Mouse (Mus musculus): ENCODE data around the gene Adh7. TPM values are rescaled to one million over a fixed set of nuclear protein-coding genes. Genes with fewer than 3 reads are reported as not detected.

Adh7 gene
- polyA plus RNA-seq, 1 experiment from 2014 or later = 0.20 TPM

GRCm38 (mm10) chr3:138198722-138199068 lies 18.9 kb upstream of the Adh7 start:
- Histone ChIP-seq H3K27ac (0 out of 2 replicates have a peak overlapping the region, but pooled peaks have one; percentile 58), H3K9me3 (replicated peaks) (no peaks in the 10 kb centered on the region), H3K27me3 (ENCODE audit: low read depth, poor library complexity, severe bottlenecking) (peaks cover 7% of the 10 kb centered on the region; the same call in 1 of the 2 replicates), H3K4me3 (no peak overlapping the region; the same call in 1 of the 2 replicates), H3K4me1 (0 out of 2 replicates have a peak, but pooled peaks cover 3% of the 10 kb centered on the region), H3K36me3 (no peaks in the 10 kb centered on the region)
- 88% methylated on average over 7 of the region's 7 CpGs for WGBS
- no peak for DNase-seq (ENCODE audit: low spot score)

DNA sequence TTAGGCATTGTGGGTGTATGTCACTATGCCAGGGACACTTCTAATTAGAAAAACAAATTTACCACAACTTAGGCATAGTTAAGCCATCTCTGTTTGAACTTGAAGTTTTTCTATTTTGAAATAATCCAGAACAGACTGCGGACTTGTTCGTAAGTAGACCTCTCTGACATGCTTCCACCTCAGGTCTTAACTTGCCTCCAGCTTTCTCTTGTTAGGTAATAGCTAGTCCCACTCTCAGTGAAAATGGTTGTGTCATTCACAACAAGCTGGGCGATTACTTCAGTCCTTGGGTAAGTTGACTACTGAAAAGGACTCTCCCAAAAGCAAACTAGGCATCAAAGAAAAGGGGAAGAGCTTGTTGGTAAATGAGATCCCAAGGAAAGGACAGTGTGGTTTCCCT lies 8.7 kb upstream of the Adh7 start:
- no peak for DNase-seq (ENCODE audit: low spot score)

GRCm38 (mm10) chr3:138210432-138211075 lies 7.0 kb upstream of the Adh7 start:
- H3K27me3 ChIP-seq (ENCODE audit: low read depth, poor library complexity, severe bottlenecking) = no peaks in the 10 kb centered on the region
- no peaks in the 10 kb centered on the region for H3K36me3 ChIP-seq
- 94% methylated on average over 5 of the region's 5 CpGs for WGBS
- H3K4me3 ChIP-seq = no peak overlapping the region
- DNase-seq (ENCODE audit: low spot score) = no peak
- no peaks in the 10 kb centered on the region for H3K9me3 ChIP-seq (replicated peaks)
- H3K4me1 ChIP-seq = peaks cover 4% of the 10 kb centered on the region
- H3K27ac ChIP-seq = no peak overlapping the region

More for the DNA sequence above, 8.7 kb upstream of the Adh7 start:
- no peaks in the 10 kb centered on the region for H3K4me1 ChIP-seq
- 87% methylated on average over 3 of the region's 3 CpGs for WGBS
- H3K27ac ChIP-seq = no peak overlapping the region
- H3K9me3 ChIP-seq (replicated peaks) = no peaks in the 10 kb centered on the region
- H3K4me3 ChIP-seq = no peak overlapping the region
- H3K36me3 ChIP-seq = no peaks in the 10 kb centered on the region
- H3K27me3 ChIP-seq (ENCODE audit: low read depth, poor library complexity, severe bottlenecking) = no peaks in the 10 kb centered on the region

GRCm38 (mm10) chr3:138212431-138212951 lies 5.1 kb upstream of the Adh7 start:
- peaks cover 6% of the 10 kb centered on the region for H3K4me1 ChIP-seq
- no peak overlapping the region for H3K4me3 ChIP-seq
- 94% methylated on average over 4 of the region's 4 CpGs for WGBS
- H3K9me3 ChIP-seq (replicated peaks) = no peaks in the 10 kb centered on the region
- no peak overlapping the region for H3K27ac ChIP-seq
- no peak for DNase-seq (ENCODE audit: low spot score)
- H3K27me3 ChIP-seq (ENCODE audit: low read depth, poor library complexity, severe bottlenecking) = no peaks in the 10 kb centered on the region
- no peaks in the 10 kb centered on the region for H3K36me3 ChIP-seq

DNA sequence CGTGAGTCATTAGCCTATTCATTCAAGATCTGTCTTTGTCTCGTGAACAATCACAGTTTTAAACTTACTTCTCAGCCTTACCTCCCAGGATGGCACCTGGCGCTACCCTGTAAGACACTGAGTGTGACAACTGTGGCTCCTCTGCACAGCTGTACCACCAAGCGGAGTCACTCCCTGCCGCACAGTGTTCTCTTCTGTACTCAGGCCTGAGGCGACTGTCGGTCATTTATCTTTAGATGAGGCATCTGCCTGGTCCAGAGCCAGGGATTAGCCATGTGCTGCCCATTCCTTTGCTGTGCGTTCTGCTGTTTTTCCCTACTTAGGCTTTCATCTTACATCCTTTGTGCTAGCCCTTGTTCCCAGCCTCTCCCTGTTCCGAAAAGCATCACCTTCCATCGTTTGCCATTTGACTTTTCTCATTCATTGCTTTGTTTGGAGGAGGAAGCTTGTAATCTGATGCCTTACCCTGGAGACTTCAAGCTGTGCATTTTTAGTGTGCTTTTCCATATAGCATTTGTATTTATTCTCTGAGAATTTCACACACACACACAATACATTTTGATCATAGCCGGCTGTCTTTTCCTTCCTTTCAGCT lies 2.1 kb upstream of the Adh7 start:
- DNase-seq (ENCODE audit: low spot score) = no peak
- Histone ChIP-seq H3K9me3 (replicated peaks) (no peaks in the 10 kb centered on the region), H3K36me3 (no peaks in the 10 kb centered on the region), H3K27me3 (ENCODE audit: low read depth, poor library complexity, severe bottlenecking) (no peaks in the 10 kb centered on the region), H3K27ac (0 out of 2 replicates have a peak overlapping the region, but pooled peaks have one; percentile 53), H3K4me3 (no peak overlapping the region), H3K4me1 (peaks cover 6% of the 10 kb centered on the region)
- 63% methylated on average over 11 of the region's 11 CpGs for WGBS

- no peaks in the 10 kb centered on the region for H3K36me3 ChIP-seq
- 89% methylated on average over 8 of the region's 8 CpGs for WGBS
- H3K27ac ChIP-seq = no peak overlapping the region
- H3K27me3 ChIP-seq (ENCODE audit: low read depth, poor library complexity, severe bottlenecking) = no peaks in the 10 kb centered on the region
- no peak overlapping the region for H3K4me3 ChIP-seq
- no peak for DNase-seq (ENCODE audit: low spot score)
- H3K9me3 ChIP-seq (replicated peaks) = no peaks in the 10 kb centered on the region
- H3K4me1 ChIP-seq = peaks cover 6% of the 10 kb centered on the region
Observed at GRCm38 (mm10) chr3:138216091-138216490, 1.5 kb upstream of the Adh7 start.

- Histone ChIP-seq H3K9me3 (replicated peaks) (no peaks in the 10 kb centered on the region), H3K36me3 (no peaks in the 10 kb centered on the region), H3K4me1 (peaks cover 5% of the 10 kb centered on the region; the same call in 1 of the 2 replicates), H3K27me3 (ENCODE audit: low read depth, poor library complexity, severe bottlenecking) (no peaks in the 10 kb centered on the region), H3K4me3 (no peak overlapping the region), H3K27ac (no peak overlapping the region)
- WGBS = 93% methylated on average over 11 of the region's 11 CpGs
- DNase-seq (ENCODE audit: low spot score) = no peak
Observed at GRCm38 (mm10) chr3:138221116-138221515, 3.6 kb downstream of the Adh7 start.

- Histone ChIP-seq H3K4me1 (peaks cover 5% of the 10 kb centered on the region; the same call in 1 of the 2 replicates), H3K27ac (no peak overlapping the region), H3K36me3 (no peaks in the 10 kb centered on the region), H3K4me3 (no peak overlapping the region), H3K9me3 (replicated peaks) (no peaks in the 10 kb centered on the region), H3K27me3 (ENCODE audit: low read depth, poor library complexity, severe bottlenecking) (no peaks in the 10 kb centered on the region)
- DNase-seq (ENCODE audit: low spot score) = no peak
- WGBS = 72% methylated on average over 4 of the region's 4 CpGs
Observed at GRCm38 (mm10) chr3:138222511-138222910, 5.0 kb downstream of the Adh7 start.

DNA sequence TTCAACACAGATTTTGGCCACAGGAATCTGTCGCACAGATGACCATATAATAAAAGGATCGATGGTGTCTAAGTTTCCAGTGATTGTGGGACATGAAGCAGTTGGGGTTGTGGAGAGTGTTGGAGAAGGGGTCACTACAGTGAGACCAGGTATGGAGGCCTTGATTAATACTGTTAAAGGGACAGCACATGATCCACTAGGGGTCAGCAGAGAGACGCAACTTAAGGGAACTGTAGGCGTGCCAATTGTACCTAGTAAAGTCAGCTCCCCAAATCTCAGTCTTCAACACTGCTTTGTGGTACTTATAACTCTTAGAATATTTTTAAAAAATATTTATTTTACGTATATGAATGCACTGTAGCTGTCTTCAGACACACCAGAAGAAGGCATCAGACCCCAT lies 5.4 kb downstream of the Adh7 start:
- H3K27ac ChIP-seq = no peak overlapping the region
- 58% methylated on average over 5 of the region's 5 CpGs for WGBS
- H3K4me1 ChIP-seq = peaks cover 5% of the 10 kb centered on the region; the same call in 1 of the 2 replicates
- peak; percentile 53 for DNase-seq (ENCODE audit: low spot score)
- H3K36me3 ChIP-seq = no peaks in the 10 kb centered on the region
- H3K4me3 ChIP-seq = no peak overlapping the region
- H3K27me3 ChIP-seq (ENCODE audit: low read depth, poor library complexity, severe bottlenecking) = no peaks in the 10 kb centered on the region
- H3K9me3 ChIP-seq (replicated peaks) = no peaks in the 10 kb centered on the region

DNA sequence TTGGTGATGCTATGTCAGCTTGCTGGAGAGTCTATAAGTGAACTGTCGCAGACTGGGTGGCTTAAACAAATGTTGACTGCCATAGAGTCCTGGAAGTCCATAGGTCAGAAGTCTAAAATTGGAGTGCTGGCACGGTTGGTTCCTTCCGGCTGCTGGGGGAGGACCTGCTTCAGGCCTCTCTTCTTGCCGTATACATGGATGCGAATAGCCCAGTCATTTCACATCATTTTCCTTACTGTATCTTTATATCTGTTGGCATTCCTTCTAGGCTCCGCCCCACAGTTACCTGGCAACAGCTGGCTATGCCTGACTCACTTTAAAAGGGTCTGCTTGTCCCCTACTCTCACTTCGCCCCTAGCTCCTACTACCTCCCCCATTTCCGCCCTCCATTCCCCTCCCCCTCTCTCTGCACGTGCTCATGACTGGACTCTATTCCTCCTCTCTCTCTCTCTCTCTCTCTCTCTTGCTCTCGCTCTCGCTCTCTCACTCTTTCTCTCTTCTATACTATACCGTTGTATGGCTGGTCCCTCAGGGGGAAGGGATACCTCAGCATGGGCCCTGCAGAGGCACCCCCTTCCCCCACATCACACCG lies 6.9 kb downstream of the Adh7 start:
- no peak for DNase-seq (ENCODE audit: low spot score)
- 89% methylated on average over 13 of the region's 13 CpGs for WGBS
- no peaks in the 10 kb centered on the region for H3K9me3 ChIP-seq (replicated peaks)
- H3K27ac ChIP-seq = no peak overlapping the region
- peaks cover 5% of the 10 kb centered on the region; the same call in 1 of the 2 replicates for H3K4me1 ChIP-seq
- H3K27me3 ChIP-seq (ENCODE audit: low read depth, poor library complexity, severe bottlenecking) = no peaks in the 10 kb centered on the region
- no peak overlapping the region for H3K4me3 ChIP-seq
- H3K36me3 ChIP-seq = no peaks in the 10 kb centered on the region

GRCm38 (mm10) chr3:138225331-138225730 lies 7.8 kb downstream of the Adh7 start:
- no peak overlapping the region for H3K27ac ChIP-seq
- no peaks in the 10 kb centered on the region for H3K36me3 ChIP-seq
- WGBS = 76% methylated on average over 7 of the region's 7 CpGs
- no peak for DNase-seq (ENCODE audit: low spot score)
- H3K4me1 ChIP-seq = peaks cover 5% of the 10 kb centered on the region; the same call in 1 of the 2 replicates
- no peaks in the 10 kb centered on the region for H3K27me3 ChIP-seq (ENCODE audit: low read depth, poor library complexity, severe bottlenecking)
- no peaks in the 10 kb centered on the region for H3K9me3 ChIP-seq (replicated peaks)
- no peak overlapping the region for H3K4me3 ChIP-seq

DNA sequence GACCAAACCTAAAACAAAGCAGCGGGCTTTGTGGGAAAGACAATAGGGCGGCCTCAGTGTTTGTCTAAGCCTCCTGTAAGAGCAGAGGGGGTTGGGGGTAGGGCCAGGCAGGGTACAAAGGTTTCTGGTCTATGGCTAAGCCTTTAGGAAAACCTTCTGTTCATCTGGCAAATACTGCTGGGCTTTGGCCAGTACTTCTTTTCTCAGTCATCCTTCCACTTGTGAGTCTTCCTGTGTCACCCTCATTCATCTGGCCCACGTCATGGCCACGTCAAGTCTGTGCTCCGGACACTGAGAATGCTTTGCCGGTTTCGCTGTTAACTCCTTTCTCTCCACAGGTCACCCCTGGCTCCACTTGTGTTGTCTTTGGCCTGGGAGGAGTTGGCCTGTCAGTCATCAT lies 8.3 kb downstream of the Adh7 start:
- no peaks in the 10 kb centered on the region for H3K9me3 ChIP-seq (replicated peaks)
- peaks cover 5% of the 10 kb centered on the region; the same call in 1 of the 2 replicates for H3K4me1 ChIP-seq
- no peaks in the 10 kb centered on the region for H3K27me3 ChIP-seq (ENCODE audit: low read depth, poor library complexity, severe bottlenecking)
- H3K36me3 ChIP-seq = no peaks in the 10 kb centered on the region
- DNase-seq (ENCODE audit: low spot score) = no peak
- H3K27ac ChIP-seq = no peak overlapping the region
- H3K4me3 ChIP-seq = no peak overlapping the region
- WGBS = 84% methylated on average over 7 of the region's 7 CpGs

DNA sequence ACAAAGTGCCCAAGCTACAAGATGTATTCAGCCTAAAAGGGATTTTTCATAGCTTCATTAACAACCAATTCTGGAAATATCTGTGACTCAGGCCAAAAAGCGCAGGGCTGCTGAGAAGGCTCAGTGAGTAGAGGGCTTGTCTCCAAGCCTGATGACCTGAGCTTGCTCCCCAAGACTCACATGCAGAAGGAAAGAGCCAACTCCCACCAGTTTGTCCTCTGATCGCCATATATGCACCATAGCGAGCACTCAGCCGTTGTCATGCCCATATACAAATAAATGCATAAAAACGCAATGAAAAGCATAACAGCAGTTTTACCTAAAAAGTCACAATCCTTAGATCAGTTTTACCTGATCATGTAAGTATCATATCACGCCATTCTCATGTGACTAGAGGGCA lies 8.9 kb downstream of the Adh7 start:
- 95% methylated on average over 6 of the region's 6 CpGs for WGBS
- Histone ChIP-seq H3K27me3 (ENCODE audit: low read depth, poor library complexity, severe bottlenecking) (no peaks in the 10 kb centered on the region), H3K4me1 (peaks cover 5% of the 10 kb centered on the region; the same call in 1 of the 2 replicates)

More for the DNA sequence above, 8.9 kb downstream of the Adh7 start:
- no peaks in the 10 kb centered on the region for H3K9me3 ChIP-seq (replicated peaks)
- H3K36me3 ChIP-seq = no peaks in the 10 kb centered on the region
- DNase-seq (ENCODE audit: low spot score) = no peak
- no peak overlapping the region for H3K4me3 ChIP-seq
- H3K27ac ChIP-seq = no peak overlapping the region

All from limb, embryonic 10.5 days (tissue).